Mouse (Mus musculus) hindbrain, postnatal 0 days (tissue): Measurements from ENCODE around the gene 2810004N23Rik. TPM values are rescaled to one million over a fixed set of nuclear protein-coding genes. Genes with fewer than 3 reads are reported as not detected.
A peak's percentile ranks its signal among the peaks of the same experiment; 100 is the strongest.

ENCODE experiments used
- ATAC-seq: fragments of 200-750 bp; cut with Nextera tagmentation; 2 replicates; pipeline ENCODE4 v1.8.0; 2017; ENCODE audit warnings: mild to moderate bottlenecking, moderate TSS enrichment, moderate library complexity
- DNase-seq: peaks from one replicate; pipeline ENCODE4 v3.0.0-alpha.2; 2015; ENCODE audit warnings: low spot score
- H3K27ac ChIP-seq: fragments of 300-500 bp; sonication (generic); 2 replicates; pipeline ENCODE4 v1.5.1; 2014; ENCODE audit warnings: mild to moderate bottlenecking
- H3K27me3 ChIP-seq: fragments of 300-500 bp; sonication (generic); 2 replicates; pipeline ENCODE4 v1.6.1; 2014; ENCODE audit warnings: low read length, mixed read lengths; ENCODE audit not compliant: insufficient read depth
- H3K36me3 ChIP-seq: fragments of 300-500 bp; sonication (generic); 2 replicates; pipeline ENCODE4 v1.6.1; 2014; ENCODE audit warnings: low read length, mixed read lengths; ENCODE audit not compliant: insufficient read depth
- H3K4me1 ChIP-seq: fragments of 300-500 bp; sonication (generic); 2 replicates; pipeline ENCODE4 v1.6.1; 2014; ENCODE audit warnings: antibody characterized with exemption, low read length, mixed read lengths; ENCODE audit not compliant: insufficient read depth
- H3K4me2 ChIP-seq: fragments of 300-500 bp; sonication (generic); 2 replicates; pipeline ENCODE4 v1.6.1; 2014; ENCODE audit warnings: low read depth, mild to moderate bottlenecking, low read length, moderate library complexity, mixed read lengths
- H3K4me3 ChIP-seq: fragments of 300-500 bp; sonication (generic); 2 replicates; pipeline ENCODE4 v1.5.1; 2014; ENCODE audit warnings: low read length
- H3K9ac ChIP-seq: fragments of 300-500 bp; sonication (generic); replicated peaks from 2 replicates; pipeline ENCODE4 v1.6.1; 2014; ENCODE audit warnings: mild to moderate bottlenecking, low read length, moderate library complexity, mixed read lengths
- H3K9me3 ChIP-seq: fragments of 300-500 bp; sonication (generic); 2 replicates; pipeline ENCODE4 v1.6.1; 2016; ENCODE audit warnings: low read length, mixed read lengths
- CTCF ChIP-seq: IDR thresholded peaks from 2 replicates; pipeline ENCODE4 v1.5.1; 2016; ENCODE audit warnings: antibody characterized with exemption, control low read depth, low read depth
- WGBS: fragments of 180-500 bp; shearing (Covaris S2); extraction: QIAGEN DNeasy Blood & Tissue Kit; methylation state at CpG from one replicate; pipeline ENCODE4 v1.1.7; 2014; 5-methylcytosine and 5-hydroxymethylcytosine counted together
- polyA plus RNA-seq: library from polyadenylated mRNA; unstranded; fragments of >200 nt; fragmentation: Nextera tagmentation; extraction: Ambion mirVana; gene quantifications from 2 replicates; pipeline ENCODE4 v1.2.1, GENCODE M21; 2015
- total RNA-seq: library from RNA; depleted of rRNA; stranded (reverse); fragments of >200 nt; gene quantifications from 2 replicates; pipeline ENCODE4 v1.2.3, GENCODE M21; 2014

The 2810004N23Rik gene
- total and polyA plus RNA-seq, 2 experiments from 2014 or later, result 21.4 to 22.8 TPM

- Histone ChIP-seq H3K36me3 (no peaks in the 10 kb centered on the region), H3K4me3 (no peak overlapping the region), H3K27ac (no peak overlapping the region), H3K9me3 (no peaks in the 10 kb centered on the region), H3K27me3 (no peaks in the 10 kb centered on the region), H3K4me2 (no peak overlapping the region), H3K9ac (no peak overlapping the region), H3K4me1 (no peaks in the 10 kb centered on the region)
- WGBS, result 69% methylated on average over 12 of the region's 12 CpGs
- TF ChIP-seq CTCF, result no peak
- DNase-seq, result no peak
- no peak for ATAC-seq
These were observed 58.9 kb downstream of the 2810004N23Rik start for GRCm38 (mm10) chr8:124803824-124804702.

GRCm38 (mm10) chr8:124800542-124800941, 62.4 kb downstream of the 2810004N23Rik start:
- Histone ChIP-seq H3K27ac (no peak overlapping the region), H3K4me1 (peaks cover 4% of the 10 kb centered on the region), H3K4me3 (no peak overlapping the region), H3K36me3 (no peaks in the 10 kb centered on the region), H3K9me3 (no peaks in the 10 kb centered on the region), H3K9ac (no peak overlapping the region), H3K4me2 (no peak overlapping the region), H3K27me3 (no peaks in the 10 kb centered on the region)
- ATAC-seq (no peak), DNase-seq (no peak)
- 45% methylated on average over 11 of the region's 11 CpGs for WGBS
- no peak for TF ChIP-seq CTCF

DNA sequence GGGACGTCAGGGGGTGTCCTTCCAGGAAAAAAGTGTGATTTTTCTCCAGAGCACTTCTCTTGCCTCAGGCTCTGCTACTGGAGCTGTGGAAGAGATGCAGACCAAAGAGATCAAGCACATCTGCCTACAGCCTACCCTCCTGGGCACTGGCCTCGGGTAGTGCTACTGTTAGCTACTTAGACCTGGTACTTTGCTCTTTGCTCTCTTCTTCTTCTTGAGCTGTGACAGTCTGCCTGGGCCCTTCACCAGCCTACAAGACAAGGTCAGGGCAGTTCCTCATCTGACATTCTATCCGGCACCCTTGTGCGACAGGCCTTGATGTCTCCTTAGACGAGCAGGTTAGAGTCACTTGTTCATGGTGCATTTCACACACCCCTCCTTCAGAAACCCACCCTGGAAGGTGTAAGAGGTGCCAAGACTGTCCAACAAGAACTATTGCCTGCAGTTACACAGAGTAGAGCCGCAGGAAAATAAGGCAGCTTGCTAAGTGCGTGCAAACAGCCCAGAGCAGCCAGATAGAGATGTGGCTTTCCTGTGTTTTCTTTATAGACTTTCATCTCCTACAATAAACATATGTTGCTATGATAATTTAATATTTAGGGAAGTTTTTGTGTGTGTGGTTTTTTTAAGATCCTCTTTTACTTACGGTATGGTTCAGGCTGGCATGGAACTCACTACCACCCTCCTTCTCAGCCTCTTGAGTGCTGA, 67.0 kb downstream of the 2810004N23Rik start:
- H3K4me2 ChIP-seq, result peak overlapping the region; percentile 83
- DNase-seq, result no peak
- no peaks in the 10 kb centered on the region for H3K27me3 ChIP-seq
- TF ChIP-seq CTCF, result no peak
- peaks cover 13% of the 10 kb centered on the region for H3K4me1 ChIP-seq
- no peak for ATAC-seq
- 0 out of 2 replicates have a peak overlapping the region, but pooled peaks have one; percentile 78 for H3K9ac ChIP-seq
- no peak overlapping the region for H3K27ac ChIP-seq
- peak overlapping the region; percentile 61 for H3K4me3 ChIP-seq
- H3K9me3 ChIP-seq, result no peaks in the 10 kb centered on the region
- WGBS, result 60% methylated on average over 8 of the region's 8 CpGs
- H3K36me3 ChIP-seq, result no peaks in the 10 kb centered on the region

- Histone ChIP-seq H3K36me3 (no peaks in the 10 kb centered on the region), H3K4me2 (peak overlapping the region; percentile 83), H3K9me3 (no peaks in the 10 kb centered on the region), H3K4me1 (peaks cover 13% of the 10 kb centered on the region), H3K9ac (peak overlapping the region; percentile 78), H3K27me3 (no peaks in the 10 kb centered on the region), H3K27ac (peak overlapping the region; percentile 96), H3K4me3 (peak overlapping the region; percentile 61)
- ATAC-seq (peak; percentile 21; the same call in 1 of the 2 replicates), DNase-seq (peak; percentile 86)
- peak; percentile 65 for TF ChIP-seq CTCF
- under 1% methylated on average over 25 of the region's 25 CpGs for WGBS
These were observed 68.5 kb downstream of the 2810004N23Rik start for GRCm38 (mm10) chr8:124794486-124794780.

DNA sequence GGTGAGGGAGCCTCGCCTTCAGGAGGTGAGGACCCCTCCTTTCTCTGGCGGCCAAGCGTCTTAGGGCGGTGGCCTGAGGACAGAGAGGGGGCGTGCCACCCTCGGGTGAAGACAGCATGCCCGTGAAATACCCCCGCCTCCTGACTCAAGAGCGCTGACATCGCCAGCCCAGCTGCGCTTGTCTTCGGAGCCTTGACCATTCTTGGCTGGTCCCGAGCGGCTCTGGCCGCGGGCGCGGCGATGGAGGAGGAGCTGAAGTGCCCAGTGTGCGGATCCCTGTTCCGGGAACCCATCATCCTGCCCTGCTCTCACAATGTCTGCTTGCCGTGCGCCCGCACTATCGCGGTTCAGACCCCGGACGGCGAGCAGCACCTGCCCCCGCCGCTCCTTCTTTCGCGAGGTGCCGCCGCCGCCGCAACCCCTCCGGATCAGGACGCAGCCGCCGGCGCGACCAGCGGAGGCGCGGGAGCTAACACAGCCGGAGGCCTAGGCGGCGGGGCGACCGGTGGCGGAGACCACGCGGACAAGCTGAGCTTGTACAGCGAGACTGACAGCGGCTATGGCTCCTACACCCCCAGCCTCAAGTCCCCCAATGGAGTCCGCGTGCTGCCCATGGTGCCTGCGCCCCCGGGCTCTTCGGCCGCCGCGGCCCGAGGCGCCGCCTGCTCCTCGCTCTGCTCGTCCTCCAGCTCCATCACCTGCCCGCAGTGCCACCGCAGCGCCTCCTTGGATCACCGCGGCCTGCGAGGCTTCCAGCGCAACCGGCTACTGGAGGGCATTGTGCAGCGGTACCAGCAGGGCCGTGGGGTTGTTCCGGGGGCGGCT, 69.0 kb downstream of the 2810004N23Rik start:
- no peak; the same call in none of the 2 replicates for ATAC-seq
- no peaks in the 10 kb centered on the region for H3K36me3 ChIP-seq
- TF ChIP-seq CTCF, result peak; percentile 28; the same call in 1 of the 2 replicates
- H3K27ac ChIP-seq, result peak overlapping the region; percentile 96
- H3K4me3 ChIP-seq, result peak overlapping the region; percentile 61
- DNase-seq, result peak; percentile 57
- WGBS, result 1% methylated on average over 78 of the region's 81 CpGs
- H3K27me3 ChIP-seq, result no peaks in the 10 kb centered on the region
- no peaks in the 10 kb centered on the region for H3K9me3 ChIP-seq
- peak overlapping the region; percentile 78 for H3K9ac ChIP-seq
- H3K4me1 ChIP-seq, result peaks cover 13% of the 10 kb centered on the region
- peak overlapping the region; percentile 83 for H3K4me2 ChIP-seq

DNA sequence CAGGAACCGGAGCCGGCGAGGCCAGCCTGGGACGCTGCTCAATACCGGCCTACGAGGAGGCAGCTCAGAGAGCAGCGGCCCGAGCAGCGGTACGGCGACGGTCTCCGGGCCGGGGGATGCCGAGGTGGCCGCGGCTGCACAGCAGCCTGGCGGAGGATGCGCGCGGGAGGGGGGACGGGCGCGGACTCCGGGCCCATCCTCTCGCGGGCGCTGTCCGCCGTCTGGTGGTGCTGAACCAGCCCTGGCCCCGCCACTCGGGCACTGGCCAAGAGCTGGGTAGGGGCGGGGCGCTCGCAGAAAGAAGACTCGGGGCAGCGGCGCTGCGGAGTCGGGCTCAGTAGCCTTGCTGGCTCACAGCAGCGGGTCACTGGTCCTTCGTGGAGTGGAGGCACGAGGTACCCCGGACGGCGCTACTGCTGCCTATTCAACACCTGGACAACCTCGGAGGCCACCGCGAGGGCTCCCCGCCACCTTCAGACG, 69.7 kb downstream of the 2810004N23Rik start:
- no peaks in the 10 kb centered on the region for H3K27me3 ChIP-seq
- no peaks in the 10 kb centered on the region for H3K9me3 ChIP-seq
- peak overlapping the region; percentile 61 for H3K4me3 ChIP-seq
- H3K4me2 ChIP-seq, result peak overlapping the region; percentile 83
- 1% methylated on average over 49 of the region's 51 CpGs for WGBS
- DNase-seq (peak; percentile 89), ATAC-seq (peak; percentile 85)
- H3K27ac ChIP-seq, result peak overlapping the region; percentile 96
- peaks cover 13% of the 10 kb centered on the region for H3K4me1 ChIP-seq
- no peaks in the 10 kb centered on the region for H3K36me3 ChIP-seq
- peak overlapping the region; percentile 78 for H3K9ac ChIP-seq
- no peak for TF ChIP-seq CTCF
